Mouse (Mus musculus) embryonic facial prominence, embryonic 11.5 days (tissue): ENCODE data around the gene Tmem81. TPM values are rescaled to one million over a fixed set of nuclear protein-coding genes. Genes with fewer than 3 reads are reported as not detected.
A peak's percentile ranks its signal among the peaks of the same experiment; 100 is the strongest.

ENCODE experiments used
- ATAC-seq: fragments of 200-750 bp; cut with Nextera tagmentation; replicated peaks from 2 replicates; pipeline ENCODE4 v1.8.0; 2017; ENCODE audit warnings: low read depth; ENCODE audit not compliant: insufficient number of reproducible peaks, low FRiP score, low TSS enrichment
- DNase-seq: peaks from one replicate; pipeline ENCODE4 v3.0.0-alpha.2; 2015; ENCODE audit warnings: low spot score
- H3K27ac ChIP-seq: fragments of 300-500 bp; sonication (generic); replicated peaks from 2 replicates; pipeline ENCODE4 v1.5.1; 2014; ENCODE audit warnings: mild to moderate bottlenecking, low read depth, low read length, control low read depth
- H3K27me3 ChIP-seq: fragments of 300-500 bp; sonication (generic); 2 replicates; pipeline ENCODE4 v1.6.1; 2014; ENCODE audit warnings: mild to moderate bottlenecking, low read length, moderate library complexity, mixed read lengths; ENCODE audit not compliant: control insufficient read depth, insufficient read depth
- H3K36me3 ChIP-seq: fragments of 300-500 bp; sonication (generic); replicated peaks from 2 replicates; pipeline ENCODE4 v1.6.1; 2014; ENCODE audit warnings: low read depth, mild to moderate bottlenecking, low read length, moderate library complexity, mixed read lengths; ENCODE audit not compliant: control insufficient read depth, insufficient read depth
- H3K4me1 ChIP-seq: fragments of 300-500 bp; sonication (generic); 2 replicates; pipeline ENCODE4 v1.6.1; 2014; ENCODE audit warnings: low read length, mixed read lengths; ENCODE audit not compliant: control insufficient read depth, insufficient read depth
- H3K4me2 ChIP-seq: fragments of 300-500 bp; sonication (generic); 2 replicates; pipeline ENCODE4 v1.6.1; 2014; ENCODE audit warnings: low read depth, mild to moderate bottlenecking, control low read depth, low read length, moderate library complexity
- H3K4me3 ChIP-seq: fragments of 300-500 bp; sonication (generic); 2 replicates; pipeline ENCODE4 v1.5.1; 2014; ENCODE audit warnings: low read depth, low read length, control low read depth
- H3K9ac ChIP-seq: fragments of 300-500 bp; sonication (generic); replicated peaks from 2 replicates; pipeline ENCODE4 v1.6.1; 2014; ENCODE audit warnings: mild to moderate bottlenecking, control low read depth, low read length
- H3K9me3 ChIP-seq: fragments of 300-500 bp; sonication (generic); replicated peaks from 2 replicates; pipeline ENCODE4 v1.6.1; 2016; ENCODE audit warnings: mild to moderate bottlenecking, low read length, inconsistent platforms, mixed read lengths; ENCODE audit not compliant: control insufficient read depth
- WGBS: fragments of 180-500 bp; shearing (Covaris S2); extraction: QIAGEN DNeasy Blood & Tissue Kit; methylation state at CpG from one replicate; pipeline ENCODE4 v1.1.7; 2014; 5-methylcytosine and 5-hydroxymethylcytosine counted together
- polyA plus RNA-seq: library from polyadenylated mRNA; unstranded; fragments of >200 nt; fragmentation: Nextera tagmentation; extraction: Ambion mirVana; gene quantifications from 2 replicates; pipeline ENCODE4 v1.2.1, GENCODE M21; 2014

Tmem81 gene
- polyA plus RNA-seq, 1 experiment from 2014 or later, result 0.88 TPM

GRCm38 (mm10) chr1:132542762-132543306, 36.8 kb downstream of the Tmem81 start, which contains the start of gene Cntn2:
TSS of gene Cntn2 (minus strand) at chr1:132543256.
- peak within 1 kb of the TSS; percentile 56 for H3K4me2 ChIP-seq
- DNase-seq (peak; percentile 64), ATAC-seq (peak; percentile 20; the same call in 1 of the 2 replicates)
- H3K36me3 ChIP-seq, result no peaks in the 10 kb centered on the region
- peaks cover 4% of the 10 kb centered on the region; the same call in 1 of the 2 replicates for H3K4me1 ChIP-seq
- WGBS, result under 1% methylated on average over 30 of the region's 30 CpGs
- no peaks in the 10 kb centered on the region for H3K9me3 ChIP-seq
- peaks cover 22% of the 10 kb centered on the region for H3K27me3 ChIP-seq
- H3K4me3 ChIP-seq, result peak within 1 kb of the TSS; percentile 29
- H3K27ac ChIP-seq, result no peak within 1 kb of the TSS
- H3K9ac ChIP-seq, result peak within 1 kb of the TSS; percentile 32; the same call in 1 of the 2 replicates

DNA sequence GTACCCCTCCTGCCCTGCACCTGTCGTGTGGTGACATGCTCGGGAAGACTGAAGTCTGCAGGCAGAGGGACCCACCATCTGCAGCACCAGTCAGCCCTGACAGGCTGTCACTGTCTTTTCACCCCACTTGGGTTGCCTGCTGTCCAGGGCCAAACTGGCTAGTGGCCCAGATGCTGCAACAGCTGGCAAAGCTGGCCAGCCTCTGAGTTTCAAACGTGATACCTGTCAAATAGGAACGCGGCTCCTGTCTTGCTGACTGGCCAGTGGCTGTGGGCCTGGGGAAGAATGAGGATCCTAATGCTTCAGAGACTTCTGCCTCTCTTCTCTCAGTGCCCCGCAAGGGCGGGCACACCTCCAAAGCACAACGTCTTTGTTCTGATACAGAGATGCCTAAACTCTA, 37.8 kb downstream of the Tmem81 start:
- H3K9ac ChIP-seq, result no peak overlapping the region
- WGBS, result 67% methylated on average over 8 of the region's 8 CpGs
- no peak for DNase-seq
- no peaks in the 10 kb centered on the region for H3K9me3 ChIP-seq
- H3K27me3 ChIP-seq, result peaks cover 22% of the 10 kb centered on the region
- H3K4me1 ChIP-seq, result peaks cover 4% of the 10 kb centered on the region; the same call in 1 of the 2 replicates
- no peak overlapping the region for H3K4me2 ChIP-seq
- no peak for ATAC-seq
- no peak overlapping the region for H3K27ac ChIP-seq
- no peak overlapping the region for H3K4me3 ChIP-seq
- no peaks in the 10 kb centered on the region for H3K36me3 ChIP-seq

- H3K27ac ChIP-seq, result no peak overlapping the region
- WGBS, result 33% methylated on average over 7 of the region's 9 CpGs
- peak; percentile 14 for DNase-seq
- 0 out of 2 replicates have a peak, but pooled peaks cover 4% of the 10 kb centered on the region for H3K4me1 ChIP-seq
- no peak overlapping the region for H3K4me3 ChIP-seq
- H3K4me2 ChIP-seq, result no peak overlapping the region
- no peaks in the 10 kb centered on the region for H3K9me3 ChIP-seq
- H3K27me3 ChIP-seq, result no peaks in the 10 kb centered on the region
- no peak overlapping the region for H3K9ac ChIP-seq
- H3K36me3 ChIP-seq, result no peaks in the 10 kb centered on the region
- peak; percentile 70 for ATAC-seq
These were observed 52.0 kb downstream of the Tmem81 start for GRCm38 (mm10) chr1:132557901-132558631.

Other genes starting within 250 kb of the Tmem81 start
- 0.66 and 0.68 TPM in 2 replicates for gene Klhdc8a, start 207.6 kb upstream of the Tmem81 start, polyA plus RNA-seq
- 9.1 and 10.8 TPM in 2 replicates for gene Nuak2, start 190.1 kb upstream of the Tmem81 start, polyA plus RNA-seq
- gene Tmcc2, start 114.9 kb upstream of the Tmem81 start, polyA plus RNA-seq, result 6.8 and 8.0 TPM in 2 replicates
- gene Dstyk, start 88.7 kb upstream of the Tmem81 start, polyA plus RNA-seq, result 11.9 and 13.7 TPM in 2 replicates
- gene Rbbp5, start 28.9 kb upstream of the Tmem81 start, polyA plus RNA-seq, result 59.7 and 64.1 TPM in 2 replicates
- 7.6 and 11.0 TPM in 2 replicates for gene Cntn2, start 37.0 kb downstream of the Tmem81 start, polyA plus RNA-seq
- 3.6 and 5.5 TPM in 2 replicates for gene Nfasc, start 235.6 kb downstream of the Tmem81 start, polyA plus RNA-seq